Mouse (Mus musculus) cerebellum, adult 11 months (tissue): ENCODE measurements around the gene Tead2.
"Not testable (repeated sequence)": the region's sequence is repeated elsewhere in the genome, so short reads cannot be mapped to it uniquely, and the experiment has no call there.

ENCODE experiments used
- DNase-seq: peaks from one replicate; pipeline ENCODE4 v3.0.0; 2022

Gene Tead2

GRCm38 (mm10) chr7:45215673-45216441 is at the start of gene Tead2:
Gene Tead2 (plus strand): TSS chr7:45215753.
- DNase-seq = no peak

GRCm38 (mm10) chr7:45166950-45167401 is 48.6 kb upstream of the Tead2 start:
- DNase-seq = peak; percentile 59

- peak; percentile 74 for DNase-seq
Measured at GRCm38 (mm10) chr7:45167761-45168445, 47.6 kb upstream of the Tead2 start.

GRCm38 (mm10) chr7:45168656-45169055 is 46.9 kb upstream of the Tead2 start:
- peak; percentile 68 for DNase-seq

GRCm38 (mm10) chr7:45169495-45169894 is 46.1 kb upstream of the Tead2 start:
- DNase-seq = peak; percentile 66

GRCm38 (mm10) chr7:45172974-45173373 is 42.6 kb upstream of the Tead2 start:
- DNase-seq = no peak

GRCm38 (mm10) chr7:45173772-45174171 is 41.8 kb upstream of the Tead2 start:
- DNase-seq = not testable (repeated sequence)

GRCm38 (mm10) chr7:45174567-45175280 is 40.8 kb upstream of the Tead2 start:
- no peak for DNase-seq

GRCm38 (mm10) chr7:45175398-45175797 is 40.2 kb upstream of the Tead2 start:
- DNase-seq = no peak

GRCm38 (mm10) chr7:45175929-45176328 is 39.6 kb upstream of the Tead2 start:
- no peak for DNase-seq

GRCm38 (mm10) chr7:45176356-45176755 is 39.2 kb upstream of the Tead2 start:
- no peak for DNase-seq

- DNase-seq = peak; percentile 42
Measured at GRCm38 (mm10) chr7:45178550-45178949, 37.0 kb upstream of the Tead2 start.

GRCm38 (mm10) chr7:45179469-45179868 is 36.1 kb upstream of the Tead2 start, which contains the start of gene Gfy:
Gene Gfy (minus strand): TSS chr7:45179569.
- DNase-seq = no peak

GRCm38 (mm10) chr7:45180896-45181477 is 34.6 kb upstream of the Tead2 start, which contains the start of gene Pth2:
Gene Pth2 (plus strand): TSS chr7:45180995.
- DNase-seq = no peak

GRCm38 (mm10) chr7:45181540-45181939 is 34.0 kb upstream of the Tead2 start:
- DNase-seq = no peak

GRCm38 (mm10) chr7:45182199-45182601 is 33.4 kb upstream of the Tead2 start:
- peak; percentile 84 for DNase-seq

GRCm38 (mm10) chr7:45182606-45183005 is 32.9 kb upstream of the Tead2 start:
- DNase-seq = no peak

GRCm38 (mm10) chr7:45183672-45184071 is 31.9 kb upstream of the Tead2 start:
- DNase-seq = no peak

GRCm38 (mm10) chr7:45185921-45186320 is 29.6 kb upstream of the Tead2 start:
- no peak for DNase-seq

GRCm38 (mm10) chr7:45189600-45189999 is 26.0 kb upstream of the Tead2 start:
- DNase-seq = no peak

GRCm38 (mm10) chr7:45190186-45190585 is 25.4 kb upstream of the Tead2 start:
- DNase-seq = no peak

GRCm38 (mm10) chr7:45191161-45191560 is 24.4 kb upstream of the Tead2 start:
- no peak for DNase-seq

GRCm38 (mm10) chr7:45191803-45192363 is 23.7 kb upstream of the Tead2 start:
- DNase-seq = peak; percentile 81
